Mouse (Mus musculus) MEL (cell line): ENCODE data around the gene Magi3. TPM values are rescaled to one million over a fixed set of nuclear protein-coding genes. Genes with fewer than 3 reads are reported as not detected.
A peak's percentile ranks its signal among the peaks of the same experiment; 100 is the strongest.

Experiments used
- DNase-seq: peaks from one replicate; pipeline ENCODE4 v3.0.0; 2011; ENCODE audit warnings: low read depth, low spot score
- H3K27ac ChIP-seq: 2 replicates; pipeline ENCODE4 v1.5.1; 2012; ENCODE audit warnings: low read depth, mild to moderate bottlenecking, control low read depth, low read length, moderate library complexity; ENCODE audit not compliant: control insufficient read depth
- H3K27me3 ChIP-seq, 2 experiments: fragments of 150-350 bp in 1 of 2; sonication (generic) in 1 of 2; 2 replicates each; pipeline ENCODE4 v1.6.1; 2012; ENCODE audit warnings: low read length in 2 of 2, mild to moderate bottlenecking in 2 of 2, improper control_type of control experiment in 1 of 2, moderate library complexity in 1 of 2; ENCODE audit not compliant: insufficient read depth in 2 of 2, control insufficient read depth in 1 of 2
- H3K36me3 ChIP-seq, 2 experiments: 2 replicates each; pipeline ENCODE4 v1.6.1; 2012 to 2014; ENCODE audit warnings: low read length in 2 of 2, improper control_type of control experiment in 1 of 2, inconsistent platforms in 1 of 2, mild to moderate bottlenecking in 1 of 2; ENCODE audit not compliant: insufficient read depth in 2 of 2, control insufficient read depth in 1 of 2
- H3K4me1 ChIP-seq, 2 experiments: fragments of 150-350 bp in 1 of 2; sonication (generic) in 1 of 2; 2 replicates each; pipeline ENCODE4 v1.6.1; 2012; ENCODE audit warnings: low read length in 2 of 2, improper control_type of control experiment in 1 of 2, mild to moderate bottlenecking in 1 of 2; ENCODE audit not compliant: insufficient read depth in 2 of 2, control insufficient read depth in 1 of 2
- H3K4me3 ChIP-seq, 2 experiments: fragments of 150-350 bp in 1 of 2; sonication (generic) in 1 of 2; 2 replicates each; pipeline ENCODE4 v1.5.1; 2012; ENCODE audit warnings: low read depth in 2 of 2, low read length in 2 of 2, mild to moderate bottlenecking in 2 of 2, moderate library complexity in 2 of 2, control low read depth in 1 of 2, improper control_type of control experiment in 1 of 2; ENCODE audit not compliant: control insufficient read depth in 1 of 2, insufficient read depth in 1 of 2
- H3K79me2 ChIP-seq: 2 replicates; pipeline ENCODE4 v1.6.1; 2012; ENCODE audit warnings: mild to moderate bottlenecking, low read length, moderate library complexity; ENCODE audit not compliant: control insufficient read depth, poor library complexity, insufficient read depth
- H3K9ac ChIP-seq: 2 replicates; pipeline ENCODE4 v1.6.1; 2012; ENCODE audit warnings: low read depth, mild to moderate bottlenecking, control low read depth, low read length, moderate library complexity; ENCODE audit not compliant: control insufficient read depth, poor library complexity, severe bottlenecking
- H3K9me3 ChIP-seq: fragments of 150-350 bp; sonication (generic); replicated peaks from 2 replicates; pipeline ENCODE4 v1.6.1; 2012; ENCODE audit warnings: mild to moderate bottlenecking, low read length, improper control_type of control experiment, moderate library complexity; ENCODE audit not compliant: insufficient read depth
- CHD1 ChIP-seq: IDR thresholded peaks from 2 replicates; pipeline ENCODE4 v1.6.1; 2012; ENCODE audit warnings: low read depth, mild to moderate bottlenecking, inconsistent platforms, low read length, improper control_type of control experiment
- CTCF ChIP-seq, 3 experiments: IDR thresholded peaks in 2 of 3; conservative IDR thresholded peaks in 1 of 3; 2 replicates each; pipeline ENCODE4 v1.5.1; 2011 to 2012; ENCODE audit warnings: low read length in 3 of 3, low read depth in 2 of 3, mild to moderate bottlenecking in 2 of 3, improper control_type of control experiment in 1 of 3, inconsistent platforms in 1 of 3, mixed read lengths in 1 of 3, moderate library complexity in 1 of 3; ENCODE audit not compliant: control insufficient read depth in 1 of 3, insufficient read depth in 1 of 3, poor library complexity in 1 of 3, severe bottlenecking in 1 of 3
- ELF1 ChIP-seq: IDR thresholded peaks from 2 replicates; pipeline ENCODE4 v1.6.1; 2014; ENCODE audit warnings: low read depth, mild to moderate bottlenecking, inconsistent platforms, low read length, improper control_type of control experiment, moderate library complexity
- ETS1 ChIP-seq: IDR thresholded peaks from 2 replicates; pipeline ENCODE4 v1.6.1; 2012; ENCODE audit warnings: low read depth, mild to moderate bottlenecking, inconsistent platforms, low read length, improper control_type of control experiment, moderate library complexity
- GATA1 ChIP-seq: IDR thresholded peaks from 2 replicates; pipeline ENCODE4 v1.6.1; 2011; ENCODE audit warnings: low read depth, low read length, improper control_type of control experiment
- HCFC1 ChIP-seq: IDR thresholded peaks from 2 replicates; pipeline ENCODE4 v1.6.1; 2012; ENCODE audit warnings: low read depth, mild to moderate bottlenecking, inconsistent platforms, low read length, improper control_type of control experiment, moderate library complexity
- MAZ ChIP-seq: IDR thresholded peaks from 2 replicates; pipeline ENCODE4 v1.6.1; 2012; ENCODE audit warnings: low read depth, mild to moderate bottlenecking, inconsistent platforms, low read length, improper control_type of control experiment
- MEF2A ChIP-seq: IDR thresholded peaks from 2 replicates; pipeline ENCODE4 v1.6.1; 2014; ENCODE audit warnings: low read depth, mild to moderate bottlenecking, inconsistent platforms, low read length, improper control_type of control experiment; ENCODE audit not compliant: poor library complexity, insufficient replicate concordance, severe bottlenecking; ENCODE audit errors: extremely low read depth
- MXI1 ChIP-seq: IDR thresholded peaks from 2 replicates; pipeline ENCODE4 v1.6.1; 2011; ENCODE audit warnings: mild to moderate bottlenecking, low read depth, low read length, improper control_type of control experiment
- MYB ChIP-seq: IDR thresholded peaks from 2 replicates; pipeline ENCODE4 v1.6.1; 2011; ENCODE audit warnings: mild to moderate bottlenecking, low read depth, low read length, improper control_type of control experiment
- MYC ChIP-seq: IDR thresholded peaks from 2 replicates; pipeline ENCODE4 v1.6.1; 2011; ENCODE audit warnings: low read depth, mild to moderate bottlenecking, low read length, improper control_type of control experiment, moderate library complexity
- NELFE ChIP-seq: IDR thresholded peaks from 2 replicates; pipeline ENCODE4 v1.6.1; 2011; ENCODE audit warnings: low read depth, low read length, improper control_type of control experiment
- POLR2A ChIP-seq, 2 experiments: IDR thresholded peaks; 2 replicates each; pipeline ENCODE4 v1.6.1; 2011 to 2012; ENCODE audit warnings: low read length in 2 of 2, mild to moderate bottlenecking in 2 of 2, control low read depth in 1 of 2, improper control_type of control experiment in 1 of 2, low read depth in 1 of 2, moderate library complexity in 1 of 2; ENCODE audit not compliant: control insufficient read depth in 1 of 2, insufficient read depth in 1 of 2, poor library complexity in 1 of 2
- RAD21 ChIP-seq: IDR thresholded peaks from 2 replicates; pipeline ENCODE4 v1.6.1; 2011; ENCODE audit warnings: mild to moderate bottlenecking, low read depth, low read length, improper control_type of control experiment
- RCOR1 ChIP-seq: IDR thresholded peaks from 2 replicates; pipeline ENCODE4 v1.6.1; 2012; ENCODE audit warnings: low read depth, mild to moderate bottlenecking, inconsistent platforms, low read length, improper control_type of control experiment
- SIN3A ChIP-seq: IDR thresholded peaks from 2 replicates; pipeline ENCODE4 v1.6.1; 2012; ENCODE audit warnings: low read length, improper control_type of control experiment, inconsistent platforms
- SMC3 ChIP-seq: IDR thresholded peaks from 2 replicates; pipeline ENCODE4 v1.6.1; 2011; ENCODE audit warnings: low read depth, low read length, improper control_type of control experiment
- TBP ChIP-seq: IDR thresholded peaks from 2 replicates; pipeline ENCODE4 v1.8.0; 2011; ENCODE audit warnings: low read depth, low read length, improper control_type of control experiment
- TCF12 ChIP-seq: IDR thresholded peaks from 2 replicates; pipeline ENCODE4 v1.6.1; 2014; ENCODE audit warnings: low read depth, mild to moderate bottlenecking, inconsistent platforms, low read length, improper control_type of control experiment, moderate library complexity
- UBTF ChIP-seq: IDR thresholded peaks from 2 replicates; pipeline ENCODE4 v1.6.1; 2012; ENCODE audit warnings: low read depth, mild to moderate bottlenecking, inconsistent platforms, low read length, improper control_type of control experiment, moderate library complexity, borderline replicate concordance; ENCODE audit not compliant: insufficient read depth
- USF1 ChIP-seq: IDR thresholded peaks from 2 replicates; pipeline ENCODE4 v1.6.1; 2014; ENCODE audit warnings: low read depth, mild to moderate bottlenecking, inconsistent platforms, low read length, improper control_type of control experiment, moderate library complexity
- ZC3H11A ChIP-seq: IDR thresholded peaks from 2 replicates; pipeline ENCODE4 v1.6.1; 2012; ENCODE audit warnings: low read depth, mild to moderate bottlenecking, inconsistent platforms, low read length, improper control_type of control experiment
- ZMIZ1 ChIP-seq: IDR thresholded peaks from 2 replicates; pipeline ENCODE4 v1.6.1; 2012; ENCODE audit warnings: low read depth, mild to moderate bottlenecking, inconsistent platforms, low read length, improper control_type of control experiment, moderate library complexity
- ZNF384 ChIP-seq: IDR thresholded peaks from 2 replicates; pipeline ENCODE4 v1.6.1; 2012; ENCODE audit warnings: low read depth, mild to moderate bottlenecking, inconsistent platforms, low read length, improper control_type of control experiment
- polyA plus RNA-seq, 2 experiments: library from polyadenylated mRNA; stranded (reverse) in 1 of 2; unstranded in 1 of 2; fragments of >175 nt in 1 of 2; fragments of >200 nt in 1 of 2; gene quantifications; 2 replicates each; pipeline versions ENCODE4 v1.2.1 to v1.2.4; 2012; ENCODE audit warnings: low replicate concordance in 2 of 2, low read depth in 1 of 2; ENCODE audit not compliant: insufficient read length in 2 of 2, insufficient read depth in 1 of 2, missing spikeins in 1 of 2
- total RNA-seq: library from RNA; depleted of rRNA; stranded (reverse); fragments of 300-350 nt; gene quantifications from 2 replicates; pipeline ENCODE4 v1.2.3, GENCODE M21; 2012

Gene Magi3
- total and polyA plus RNA-seq, 3 experiments, result 0.04 to 0.18 TPM; not detected in 1

GRCm38 (mm10) chr3:104104942-104105341 lies 115.2 kb downstream of the Magi3 start:
- no peak overlapping the region for H3K27ac ChIP-seq
- no peaks in the 10 kb centered on the region for H3K4me1 ChIP-seq
- H3K9me3 ChIP-seq, result no peaks in the 10 kb centered on the region
- H3K79me2 ChIP-seq, result no peaks in the 10 kb centered on the region
- H3K4me3 ChIP-seq, result no peak overlapping the region
- no peaks in the 10 kb centered on the region for H3K36me3 ChIP-seq
- H3K27me3 ChIP-seq, result peaks cover 3 to 34% of the 10 kb centered on the region in 2 experiments; a peak in 3 of 4 replicates
- peak; percentile 67 for DNase-seq
- no peak overlapping the region for H3K9ac ChIP-seq
- TF ChIP-seq SIN3A, result no peak
- TF ChIP-seq MYC, result 0 out of 2 replicates have a peak, but pooled peaks have one; percentile 31
- TF ChIP-seq RAD21, result peak; percentile 68
- TF ChIP-seq ETS1, result no peak
- TF ChIP-seq MAZ, result no peak
- TF ChIP-seq ZC3H11A, result peak; percentile 49
- TF ChIP-seq CHD1, result no peak
- peak; percentile 55 to 77 (median 60) for TF ChIP-seq CTCF (IDR thresholded peaks at IDR 0.05 in 2 of 3, conservative IDR thresholded peaks at IDR 0.05 in 1 of 3; ENCODE audit: control insufficient read depth in 1 of 3, insufficient read depth in 1 of 3, low read depth in 2 of 3, low read length in 3 of 3, poor library complexity in 1 of 3, severe bottlenecking in 1 of 3)
- TF ChIP-seq SMC3, result peak; percentile 79
- TF ChIP-seq NELFE, result no peak
- no peak for TF ChIP-seq MXI1
- 0 out of 2 replicates have a peak, but pooled peaks have one; percentile 12 for TF ChIP-seq USF1

- TF ChIP-seq RAD21, result peak; percentile 13
- TF ChIP-seq MYC, result no peak
- TF ChIP-seq SMC3, result peak; percentile 39
- TF ChIP-seq UBTF, result no peak
- TF ChIP-seq CTCF (IDR thresholded peaks at IDR 0.05 in 2 of 3, conservative IDR thresholded peaks at IDR 0.05 in 1 of 3; ENCODE audit: control insufficient read depth in 1 of 3, insufficient read depth in 1 of 3, low read depth in 2 of 3, low read length in 3 of 3, poor library complexity in 1 of 3, severe bottlenecking in 1 of 3), result peak in 1 of 3 experiments; percentile 28; a peak in 2 of 6 replicates
- no peaks in the 10 kb centered on the region for H3K79me2 ChIP-seq
- no peak overlapping the region for H3K4me3 ChIP-seq
- no peak overlapping the region for H3K9ac ChIP-seq
- no peaks in the 10 kb centered on the region for H3K4me1 ChIP-seq
- no peaks in the 10 kb centered on the region for H3K36me3 ChIP-seq
- no peaks in the 10 kb centered on the region for H3K9me3 ChIP-seq
- no peak for DNase-seq
- no peak overlapping the region for H3K27ac ChIP-seq
- H3K27me3 ChIP-seq, result peaks cover 2 to 21% of the 10 kb centered on the region in 2 experiments; a peak in 3 of 4 replicates
Observed at GRCm38 (mm10) chr3:104101721-104102120, 118.5 kb downstream of the Magi3 start.

- no peaks in the 10 kb centered on the region for H3K4me1 ChIP-seq
- no peak for TF ChIP-seq MYB
- no peak for TF ChIP-seq HCFC1
- TF ChIP-seq ETS1, result no peak
- TF ChIP-seq UBTF, result no peak
- no peak for TF ChIP-seq ELF1
- no peak for TF ChIP-seq POLR2A (IDR thresholded peaks at IDR 0.05; ENCODE audit: control insufficient read depth in 1 of 2, insufficient read depth in 1 of 2, low read depth in 1 of 2, low read length in 2 of 2, poor library complexity in 1 of 2)
- TF ChIP-seq MEF2A, result no peak
- TF ChIP-seq ZMIZ1, result no peak
- no peak for TF ChIP-seq TBP
- no peak for TF ChIP-seq NELFE
- TF ChIP-seq CHD1, result no peak
- no peak for TF ChIP-seq RCOR1
- TF ChIP-seq GATA1, result no peak
- TF ChIP-seq MXI1, result no peak
- TF ChIP-seq ZNF384, result no peak
- TF ChIP-seq TCF12, result no peak
- TF ChIP-seq MAZ, result no peak
- no peak overlapping the region for H3K27ac ChIP-seq
- peaks cover 2 to 19% of the 10 kb centered on the region in 2 experiments; a peak in 3 of 4 replicates for H3K27me3 ChIP-seq
- no peak overlapping the region for H3K4me3 ChIP-seq
- no peaks in the 10 kb centered on the region for H3K36me3 ChIP-seq
- no peaks in the 10 kb centered on the region for H3K79me2 ChIP-seq
- no peaks in the 10 kb centered on the region for H3K9me3 ChIP-seq
- no peak overlapping the region for H3K9ac ChIP-seq
- no peak for DNase-seq
Observed at GRCm38 (mm10) chr3:104101249-104101648, 118.9 kb downstream of the Magi3 start.
